Mouse (Mus musculus): ENCODE results near the gene Inpp4b. TPM values are rescaled to one million over a fixed set of nuclear protein-coding genes. Genes with fewer than 3 reads are reported as not detected.

Inpp4b gene
- polyA plus RNA-seq, 1 experiment from 2014 or later: 10.6 TPM

GRCm38 (mm10) chr8:81770603-81771276 lies 428.4 kb downstream of the Inpp4b start:
- no peak overlapping the region for H3K9ac ChIP-seq (replicated peaks)
- H3K4me1 ChIP-seq: peaks cover 11% of the 10 kb centered on the region
- H3K4me3 ChIP-seq (replicated peaks): no peak overlapping the region
- no peaks in the 10 kb centered on the region for H3K9me3 ChIP-seq (replicated peaks)
- no peak for ATAC-seq (ENCODE audit: low FRiP score)
- H3K27ac ChIP-seq (replicated peaks): no peak overlapping the region
- H3K36me3 ChIP-seq: no peaks in the 10 kb centered on the region
- H3K27me3 ChIP-seq (replicated peaks): no peaks in the 10 kb centered on the region
- WGBS: 42% methylated on average over 6 of the region's 6 CpGs
- no peak overlapping the region for H3K4me2 ChIP-seq

- no peak overlapping the region for H3K4me2 ChIP-seq
- H3K9me3 ChIP-seq (replicated peaks): no peaks in the 10 kb centered on the region
- H3K27ac ChIP-seq (replicated peaks): no peak overlapping the region
- H3K36me3 ChIP-seq: no peaks in the 10 kb centered on the region
- H3K9ac ChIP-seq (replicated peaks): no peak overlapping the region
- H3K27me3 ChIP-seq (replicated peaks): no peaks in the 10 kb centered on the region
- no peak for ATAC-seq (ENCODE audit: low FRiP score)
- H3K4me1 ChIP-seq: peaks cover 5% of the 10 kb centered on the region
- WGBS: 80% methylated on average over 5 of the region's 5 CpGs
- H3K4me3 ChIP-seq (replicated peaks): no peak overlapping the region
These were observed 430.5 kb downstream of the Inpp4b start for GRCm38 (mm10) chr8:81772855-81773254.

GRCm38 (mm10) chr8:81773305-81773965 lies 431.1 kb downstream of the Inpp4b start:
- no peak overlapping the region for H3K4me3 ChIP-seq (replicated peaks)

GRCm38 (mm10) chr8:81774010-81774409 lies 431.7 kb downstream of the Inpp4b start:
- Histone ChIP-seq H3K27ac (replicated peaks) (no peak overlapping the region), H3K36me3 (no peaks in the 10 kb centered on the region), H3K9me3 (replicated peaks) (no peaks in the 10 kb centered on the region), H3K9ac (replicated peaks) (no peak overlapping the region), H3K4me1 (peaks cover 3% of the 10 kb centered on the region; the same call in 1 of the 2 replicates), H3K4me2 (no peak overlapping the region), H3K4me3 (replicated peaks) (no peak overlapping the region), H3K27me3 (replicated peaks) (no peaks in the 10 kb centered on the region)
- ATAC-seq (ENCODE audit: low FRiP score): no peak
- WGBS: 78% methylated on average over 4 of the region's 4 CpGs

More at GRCm38 (mm10) chr8:81773305-81773965, 431.1 kb downstream of the Inpp4b start:
- Histone ChIP-seq H3K4me2 (no peak overlapping the region), H3K9me3 (replicated peaks) (no peaks in the 10 kb centered on the region), H3K27ac (replicated peaks) (no peak overlapping the region), H3K9ac (replicated peaks) (no peak overlapping the region), H3K27me3 (replicated peaks) (no peaks in the 10 kb centered on the region), H3K4me1 (peaks cover 3% of the 10 kb centered on the region; the same call in 1 of the 2 replicates), H3K36me3 (no peaks in the 10 kb centered on the region)
- 86% methylated on average over 9 of the region's 9 CpGs for WGBS
- no peak for ATAC-seq (ENCODE audit: low FRiP score)

- H3K27ac ChIP-seq (replicated peaks): no peak overlapping the region
- no peak for ATAC-seq (ENCODE audit: low FRiP score)
- H3K36me3 ChIP-seq: no peaks in the 10 kb centered on the region
- H3K4me1 ChIP-seq: no peaks in the 10 kb centered on the region
- no peak overlapping the region for H3K9ac ChIP-seq (replicated peaks)
- H3K9me3 ChIP-seq (replicated peaks): no peaks in the 10 kb centered on the region
- no peak overlapping the region for H3K4me2 ChIP-seq
- 51% methylated on average over 1 of the region's 1 CpGs for WGBS
- H3K27me3 ChIP-seq (replicated peaks): no peaks in the 10 kb centered on the region
- H3K4me3 ChIP-seq (replicated peaks): no peak overlapping the region
These were observed 432.1 kb downstream of the Inpp4b start for GRCm38 (mm10) chr8:81774454-81774853.

GRCm38 (mm10) chr8:81776516-81777237 lies 434.3 kb downstream of the Inpp4b start:
- Histone ChIP-seq H3K4me1 (no peaks in the 10 kb centered on the region), H3K9me3 (replicated peaks) (no peaks in the 10 kb centered on the region), H3K27ac (replicated peaks) (no peak overlapping the region), H3K4me3 (replicated peaks) (no peak overlapping the region), H3K27me3 (replicated peaks) (no peaks in the 10 kb centered on the region), H3K4me2 (no peak overlapping the region), H3K36me3 (no peaks in the 10 kb centered on the region), H3K9ac (replicated peaks) (no peak overlapping the region)
- no peak for ATAC-seq (ENCODE audit: low FRiP score)
- WGBS: 81% methylated on average over 4 of the region's 4 CpGs

GRCm38 (mm10) chr8:81777704-81778103 lies 435.3 kb downstream of the Inpp4b start:
- ATAC-seq (ENCODE audit: low FRiP score): no peak
- H3K36me3 ChIP-seq: no peaks in the 10 kb centered on the region
- H3K9me3 ChIP-seq (replicated peaks): no peaks in the 10 kb centered on the region
- H3K9ac ChIP-seq (replicated peaks): no peak overlapping the region
- 85% methylated on average over 1 of the region's 1 CpGs for WGBS
- H3K27ac ChIP-seq (replicated peaks): no peak overlapping the region
- H3K4me1 ChIP-seq: no peaks in the 10 kb centered on the region
- H3K4me3 ChIP-seq (replicated peaks): no peak overlapping the region
- H3K27me3 ChIP-seq (replicated peaks): no peaks in the 10 kb centered on the region
- H3K4me2 ChIP-seq: no peak overlapping the region

- no peaks in the 10 kb centered on the region for H3K4me1 ChIP-seq
- no peak overlapping the region for H3K9ac ChIP-seq (replicated peaks)
- H3K27ac ChIP-seq (replicated peaks): no peak overlapping the region
- H3K36me3 ChIP-seq: no peaks in the 10 kb centered on the region
- H3K9me3 ChIP-seq (replicated peaks): no peaks in the 10 kb centered on the region
- no peak overlapping the region for H3K4me3 ChIP-seq (replicated peaks)
- ATAC-seq (ENCODE audit: low FRiP score): no peak
- no peak overlapping the region for H3K4me2 ChIP-seq
- H3K27me3 ChIP-seq (replicated peaks): no peaks in the 10 kb centered on the region
- WGBS: 88% methylated on average over 5 of the region's 5 CpGs
These were observed 437.1 kb downstream of the Inpp4b start for GRCm38 (mm10) chr8:81779440-81779839.

GRCm38 (mm10) chr8:81780166-81780565 lies 437.8 kb downstream of the Inpp4b start:
- WGBS: 87% methylated on average over 6 of the region's 6 CpGs
- no peak overlapping the region for H3K27ac ChIP-seq (replicated peaks)
- no peaks in the 10 kb centered on the region for H3K9me3 ChIP-seq (replicated peaks)
- no peak overlapping the region for H3K4me2 ChIP-seq
- H3K4me1 ChIP-seq: no peaks in the 10 kb centered on the region
- no peaks in the 10 kb centered on the region for H3K27me3 ChIP-seq (replicated peaks)
- ATAC-seq (ENCODE audit: low FRiP score): no peak
- H3K4me3 ChIP-seq (replicated peaks): no peak overlapping the region
- no peak overlapping the region for H3K9ac ChIP-seq (replicated peaks)
- H3K36me3 ChIP-seq: no peaks in the 10 kb centered on the region

GRCm38 (mm10) chr8:81780921-81781675 lies 438.7 kb downstream of the Inpp4b start:
- no peak for ATAC-seq (ENCODE audit: low FRiP score)
- H3K9ac ChIP-seq (replicated peaks): no peak overlapping the region
- H3K9me3 ChIP-seq (replicated peaks): no peaks in the 10 kb centered on the region
- no peak overlapping the region for H3K27ac ChIP-seq (replicated peaks)
- H3K4me2 ChIP-seq: no peak overlapping the region
- H3K4me3 ChIP-seq (replicated peaks): no peak overlapping the region
- no peaks in the 10 kb centered on the region for H3K4me1 ChIP-seq
- 98% methylated on average over 2 of the region's 2 CpGs for WGBS
- H3K27me3 ChIP-seq (replicated peaks): no peaks in the 10 kb centered on the region
- no peaks in the 10 kb centered on the region for H3K36me3 ChIP-seq

GRCm38 (mm10) chr8:81782781-81783180 lies 440.4 kb downstream of the Inpp4b start:
- no peak for ATAC-seq (ENCODE audit: low FRiP score)
- Histone ChIP-seq H3K36me3 (no peaks in the 10 kb centered on the region), H3K27ac (replicated peaks) (no peak overlapping the region), H3K4me2 (no peak overlapping the region), H3K4me3 (replicated peaks) (no peak overlapping the region), H3K9me3 (replicated peaks) (no peaks in the 10 kb centered on the region), H3K27me3 (replicated peaks) (no peaks in the 10 kb centered on the region), H3K9ac (replicated peaks) (no peak overlapping the region), H3K4me1 (no peaks in the 10 kb centered on the region)
- WGBS: 90% methylated on average over 4 of the region's 4 CpGs
